Mouse (Mus musculus) embryonic facial prominence, embryonic 12.5 days (tissue): ENCODE measurements around the gene Lrrc8d. TPM values are rescaled to one million over a fixed set of nuclear protein-coding genes. Genes with fewer than 3 reads are reported as not detected.
"Not testable (repeated sequence)": the region's sequence is repeated elsewhere in the genome, so short reads cannot be mapped to it uniquely, and the experiment has no call there.

Experiments
- ATAC-seq: fragments of 200-750 bp; cut with Nextera tagmentation; 2 replicates; pipeline ENCODE4 v1.8.0; 2017; ENCODE audit not compliant: insufficient number of reproducible peaks, insufficient read depth, low FRiP score, low TSS enrichment
- H3K27ac ChIP-seq: fragments of 300-500 bp; sonication (generic); 2 replicates; pipeline ENCODE4 v1.5.1; 2016; ENCODE audit warnings: mild to moderate bottlenecking
- H3K27me3 ChIP-seq: fragments of 300-500 bp; sonication (generic); 2 replicates; pipeline ENCODE4 v1.6.1; 2016; ENCODE audit warnings: mild to moderate bottlenecking, moderate library complexity
- H3K36me3 ChIP-seq: fragments of 300-500 bp; sonication (generic); 2 replicates; pipeline ENCODE4 v1.6.1; 2016; ENCODE audit warnings: mild to moderate bottlenecking
- H3K4me1 ChIP-seq: fragments of 300-500 bp; sonication (generic); 2 replicates; pipeline ENCODE4 v1.6.1; 2016
- H3K4me2 ChIP-seq: fragments of 300-500 bp; sonication (generic); replicated peaks from 2 replicates; pipeline ENCODE4 v1.6.1; 2016; ENCODE audit warnings: mild to moderate bottlenecking, moderate library complexity
- H3K4me3 ChIP-seq: fragments of 300-500 bp; sonication (generic); 2 replicates; pipeline ENCODE4 v1.5.1; 2016; ENCODE audit warnings: mild to moderate bottlenecking
- H3K9ac ChIP-seq: fragments of 300-500 bp; sonication (generic); 2 replicates; pipeline ENCODE4 v1.6.1; 2016; ENCODE audit warnings: mild to moderate bottlenecking, moderate library complexity
- H3K9me3 ChIP-seq: fragments of 300-500 bp; sonication (generic); 2 replicates; pipeline ENCODE4 v1.6.1; 2016; ENCODE audit warnings: mild to moderate bottlenecking, moderate library complexity
- WGBS: fragments of 180-500 bp; shearing (Covaris S2); methylation state at CpG from one replicate; pipeline ENCODE4 v1.1.7; 2016; 5-methylcytosine and 5-hydroxymethylcytosine counted together
- polyA plus RNA-seq: library from polyadenylated mRNA; unstranded; fragments of >200 nt; fragmentation: Nextera tagmentation; extraction: Ambion mirVana; gene quantifications from 2 replicates; pipeline ENCODE4 v1.2.1, GENCODE M21; 2016

Gene Lrrc8d
- polyA plus RNA-seq, 1 experiment from 2014 or later = 26.5 TPM

DNA sequence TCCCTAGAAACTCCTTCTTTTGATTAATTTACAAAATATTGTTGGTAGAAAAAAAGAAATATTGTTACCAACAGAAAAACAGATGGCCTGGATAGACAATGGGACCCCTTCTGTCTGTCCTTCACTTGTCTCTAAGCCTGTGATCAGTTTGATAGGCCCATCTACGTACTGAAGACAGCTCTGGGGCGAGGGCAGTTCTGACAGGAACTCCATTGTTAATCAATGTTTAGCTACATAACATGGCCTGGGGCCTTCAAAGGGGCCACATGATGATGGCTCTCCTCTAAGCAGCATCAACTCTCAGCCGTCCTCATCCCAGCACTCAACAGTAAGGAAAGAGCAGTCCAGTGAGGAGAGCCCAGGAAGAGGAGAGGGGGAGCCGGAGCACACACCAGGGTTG, 27.4 kb upstream of the Lrrc8d start:
- H3K4me3 ChIP-seq = no peak overlapping the region
- H3K4me1 ChIP-seq = 0 out of 2 replicates have a peak, but pooled peaks cover 3% of the 10 kb centered on the region
- H3K9ac ChIP-seq = no peak overlapping the region
- ATAC-seq = no peak
- H3K36me3 ChIP-seq = no peaks in the 10 kb centered on the region
- WGBS = 42% methylated on average over 4 of the region's 4 CpGs
- no peaks in the 10 kb centered on the region for H3K9me3 ChIP-seq
- H3K4me2 ChIP-seq = no peak overlapping the region
- no peak overlapping the region for H3K27ac ChIP-seq
- H3K27me3 ChIP-seq = no peaks in the 10 kb centered on the region

- Histone ChIP-seq H3K4me1 (peaks cover 9% of the 10 kb centered on the region; the same call in 1 of the 2 replicates), H3K27me3 (no peaks in the 10 kb centered on the region), H3K9ac (no peak overlapping the region), H3K4me3 (no peak overlapping the region), H3K4me2 (no peak overlapping the region), H3K9me3 (no peaks in the 10 kb centered on the region), H3K27ac (no peak overlapping the region), H3K36me3 (no peaks in the 10 kb centered on the region)
- WGBS = 92% methylated on average over 4 of the region's 4 CpGs
- ATAC-seq = no peak
These were observed 24.3 kb upstream of the Lrrc8d start for GRCm38 (mm10) chr5:105675511-105675910.

DNA sequence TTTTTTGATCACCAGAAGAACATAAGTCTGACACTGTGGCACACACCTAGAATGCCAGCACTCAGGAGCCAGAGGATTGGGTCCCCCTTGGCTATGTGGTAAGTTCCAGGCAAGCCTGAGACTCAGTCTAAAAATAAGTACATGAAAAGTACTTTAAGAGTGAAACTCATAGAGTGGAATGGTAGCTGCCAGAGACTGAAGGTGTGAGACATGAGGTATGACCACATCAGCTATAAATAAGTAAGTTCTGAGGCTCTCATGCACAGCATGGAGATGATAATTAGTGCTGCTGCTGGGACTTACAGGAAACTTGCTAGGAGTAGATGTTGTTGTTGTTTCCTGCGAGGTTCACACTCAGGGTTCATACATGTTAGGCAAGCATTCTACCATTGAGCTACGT, 22.7 kb upstream of the Lrrc8d start:
- no peak overlapping the region for H3K4me3 ChIP-seq
- H3K4me2 ChIP-seq = no peak overlapping the region
- no peak overlapping the region for H3K27ac ChIP-seq
- ATAC-seq = no peak
- no peaks in the 10 kb centered on the region for H3K27me3 ChIP-seq
- peaks cover 9% of the 10 kb centered on the region; the same call in 1 of the 2 replicates for H3K4me1 ChIP-seq
- H3K9ac ChIP-seq = no peak overlapping the region
- no peaks in the 10 kb centered on the region for H3K36me3 ChIP-seq
- H3K9me3 ChIP-seq = no peaks in the 10 kb centered on the region
- 80% methylated on average over 2 of the region's 2 CpGs for WGBS

DNA sequence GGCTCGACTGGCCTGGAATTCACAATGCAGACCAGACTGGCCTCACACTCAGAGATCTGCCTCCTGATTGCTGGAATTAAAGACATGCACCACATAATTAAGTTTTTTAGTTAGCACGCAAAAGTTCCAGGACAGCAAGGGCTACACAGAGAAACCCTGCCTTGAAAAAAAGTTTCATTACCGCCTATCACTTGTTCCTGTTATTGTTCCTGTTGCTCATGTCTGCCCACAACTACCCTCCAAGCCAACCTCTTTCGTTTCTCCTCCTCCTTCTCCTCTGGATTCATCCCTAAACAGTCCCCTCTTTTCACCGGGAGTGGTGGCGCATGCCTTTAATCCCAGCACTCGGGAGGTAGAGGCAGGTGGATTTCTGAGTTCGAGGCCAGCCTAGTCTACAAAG, 21.5 kb upstream of the Lrrc8d start:
- ATAC-seq = no peak
- Histone ChIP-seq H3K4me3 (no peak overlapping the region), H3K4me2 (no peak overlapping the region), H3K27ac (no peak overlapping the region), H3K36me3 (no peaks in the 10 kb centered on the region), H3K9ac (no peak overlapping the region), H3K4me1 (peaks cover 9% of the 10 kb centered on the region; the same call in 1 of the 2 replicates), H3K9me3 (no peaks in the 10 kb centered on the region), H3K27me3 (no peaks in the 10 kb centered on the region)
- WGBS = 77% methylated on average over 8 of the region's 8 CpGs

- Histone ChIP-seq H3K27ac (no peak overlapping the region), H3K4me1 (peaks cover 10% of the 10 kb centered on the region; the same call in 1 of the 2 replicates), H3K4me2 (no peak overlapping the region), H3K9ac (no peak overlapping the region), H3K4me3 (no peak overlapping the region), H3K9me3 (no peaks in the 10 kb centered on the region), H3K27me3 (no peaks in the 10 kb centered on the region), H3K36me3 (no peaks in the 10 kb centered on the region)
- 68% methylated on average over 4 of the region's 4 CpGs for WGBS
- no peak for ATAC-seq
These were observed 20.5 kb upstream of the Lrrc8d start for GRCm38 (mm10) chr5:105679261-105679660.

GRCm38 (mm10) chr5:105679921-105680843, 19.6 kb upstream of the Lrrc8d start:
- peaks cover 11% of the 10 kb centered on the region; the same call in 1 of the 2 replicates for H3K4me1 ChIP-seq
- WGBS = 44% methylated on average over 9 of the region's 9 CpGs
- H3K4me3 ChIP-seq = no peak overlapping the region
- H3K27ac ChIP-seq = no peak overlapping the region
- no peak overlapping the region for H3K4me2 ChIP-seq
- ATAC-seq = no peak
- H3K27me3 ChIP-seq = no peaks in the 10 kb centered on the region
- H3K36me3 ChIP-seq = no peaks in the 10 kb centered on the region
- H3K9me3 ChIP-seq = no peaks in the 10 kb centered on the region
- H3K9ac ChIP-seq = no peak overlapping the region

DNA sequence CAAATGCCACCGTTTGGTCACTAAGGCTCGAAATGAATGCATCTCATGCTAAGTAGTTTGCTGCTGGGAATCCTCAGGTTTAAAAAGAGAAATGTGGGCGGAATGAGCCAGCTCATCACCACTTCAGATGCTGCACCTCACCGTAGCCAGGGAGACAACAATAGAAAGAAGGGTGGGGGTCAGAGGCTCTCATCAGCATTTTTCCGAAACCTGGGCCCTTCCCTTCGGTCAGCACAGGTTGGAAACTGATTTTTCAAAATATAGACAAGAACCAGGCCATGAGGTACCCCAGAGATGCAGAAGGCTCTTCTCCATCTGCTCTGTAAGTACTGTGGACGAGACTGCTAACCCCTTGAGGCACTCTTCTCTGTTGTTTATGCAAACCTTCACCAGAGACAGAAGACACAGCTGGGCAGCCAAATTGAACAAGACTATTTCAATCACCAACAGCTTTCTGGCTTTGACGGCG, 17.6 kb upstream of the Lrrc8d start:
- no peaks in the 10 kb centered on the region for H3K27me3 ChIP-seq
- ATAC-seq = no peak
- WGBS = 69% methylated on average over 9 of the region's 9 CpGs
- no peak overlapping the region for H3K4me3 ChIP-seq
- H3K27ac ChIP-seq = no peak overlapping the region
- no peak overlapping the region for H3K4me2 ChIP-seq
- no peak overlapping the region for H3K9ac ChIP-seq
- peaks cover 11% of the 10 kb centered on the region; the same call in 1 of the 2 replicates for H3K4me1 ChIP-seq
- H3K36me3 ChIP-seq = no peaks in the 10 kb centered on the region
- no peaks in the 10 kb centered on the region for H3K9me3 ChIP-seq

DNA sequence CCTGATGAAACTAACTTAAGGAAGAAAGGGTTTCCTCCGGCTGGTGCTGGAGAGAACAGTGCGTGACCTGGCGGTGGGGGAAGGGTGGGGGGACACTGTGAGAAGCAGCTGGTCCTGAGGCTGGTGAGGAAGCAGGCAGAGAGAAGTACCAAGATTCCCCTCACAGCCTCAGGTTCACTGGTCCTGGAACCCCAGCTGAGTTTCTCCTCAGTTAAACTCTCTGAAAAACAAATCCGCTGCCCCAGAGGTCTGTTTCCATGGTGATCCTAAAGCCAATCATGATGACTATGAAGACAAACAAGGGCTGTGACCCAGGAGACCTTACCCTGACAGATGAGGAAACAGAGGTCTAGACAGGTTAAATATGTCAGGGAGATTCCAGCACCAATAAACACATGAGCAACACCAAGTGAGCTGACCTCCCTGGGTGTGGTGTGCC, 15.8 kb upstream of the Lrrc8d start:
- no peak overlapping the region for H3K9ac ChIP-seq
- H3K36me3 ChIP-seq = no peaks in the 10 kb centered on the region
- H3K27me3 ChIP-seq = no peaks in the 10 kb centered on the region
- peaks cover 11% of the 10 kb centered on the region; the same call in 1 of the 2 replicates for H3K4me1 ChIP-seq
- H3K9me3 ChIP-seq = no peaks in the 10 kb centered on the region
- no peak overlapping the region for H3K4me2 ChIP-seq
- 24% methylated on average over 4 of the region's 4 CpGs for WGBS
- H3K4me3 ChIP-seq = no peak overlapping the region
- ATAC-seq = no peak
- H3K27ac ChIP-seq = no peak overlapping the region

- H3K4me2 ChIP-seq = no peak overlapping the region
- H3K27ac ChIP-seq = no peak overlapping the region
- no peak for ATAC-seq
- H3K36me3 ChIP-seq = no peaks in the 10 kb centered on the region
- H3K27me3 ChIP-seq = no peaks in the 10 kb centered on the region
- 26% methylated on average over 14 of the region's 14 CpGs for WGBS
- H3K4me1 ChIP-seq = peaks cover 6% of the 10 kb centered on the region; the same call in 1 of the 2 replicates
- no peak overlapping the region for H3K4me3 ChIP-seq
- H3K9me3 ChIP-seq = no peaks in the 10 kb centered on the region
- no peak overlapping the region for H3K9ac ChIP-seq
These were observed 14.7 kb upstream of the Lrrc8d start for GRCm38 (mm10) chr5:105684861-105685600.

GRCm38 (mm10) chr5:105685780-105686305, 13.9 kb upstream of the Lrrc8d start:
- not testable (repeated sequence) for ATAC-seq, H3K4me2 ChIP-seq
- WGBS = 68% methylated on average over 7 of the region's 7 CpGs

GRCm38 (mm10) chr5:105686331-105686995, 13.3 kb upstream of the Lrrc8d start:
- Histone ChIP-seq H3K4me2 (no peak overlapping the region), H3K27ac (no peak overlapping the region), H3K4me1 (0 out of 2 replicates have a peak, but pooled peaks cover 5% of the 10 kb centered on the region), H3K4me3 (no peak overlapping the region), H3K9ac (no peak overlapping the region), H3K27me3 (no peaks in the 10 kb centered on the region), H3K36me3 (no peaks in the 10 kb centered on the region), H3K9me3 (no peaks in the 10 kb centered on the region)
- WGBS = 66% methylated on average over 12 of the region's 12 CpGs
- ATAC-seq = no peak

More at GRCm38 (mm10) chr5:105685780-105686305, 13.9 kb upstream of the Lrrc8d start:
- H3K4me3 ChIP-seq, H3K4me1 ChIP-seq, H3K27me3 ChIP-seq, H3K9me3 ChIP-seq, H3K27ac ChIP-seq, H3K36me3 ChIP-seq, H3K9ac ChIP-seq: not testable (repeated sequence)
